Mouse (Mus musculus) lung, postnatal 25 days (tissue): ENCODE data around the gene Kifc5b.
"Not testable (repeated sequence)": the region's sequence is repeated elsewhere in the genome, so short reads cannot be mapped to it uniquely, and the experiment has no call there.

ENCODE experiments used
- DNase-seq: peaks from one replicate; pipeline ENCODE4 v3.0.0; 2022; ENCODE audit warnings: low spot score

Kifc5b gene

DNA sequence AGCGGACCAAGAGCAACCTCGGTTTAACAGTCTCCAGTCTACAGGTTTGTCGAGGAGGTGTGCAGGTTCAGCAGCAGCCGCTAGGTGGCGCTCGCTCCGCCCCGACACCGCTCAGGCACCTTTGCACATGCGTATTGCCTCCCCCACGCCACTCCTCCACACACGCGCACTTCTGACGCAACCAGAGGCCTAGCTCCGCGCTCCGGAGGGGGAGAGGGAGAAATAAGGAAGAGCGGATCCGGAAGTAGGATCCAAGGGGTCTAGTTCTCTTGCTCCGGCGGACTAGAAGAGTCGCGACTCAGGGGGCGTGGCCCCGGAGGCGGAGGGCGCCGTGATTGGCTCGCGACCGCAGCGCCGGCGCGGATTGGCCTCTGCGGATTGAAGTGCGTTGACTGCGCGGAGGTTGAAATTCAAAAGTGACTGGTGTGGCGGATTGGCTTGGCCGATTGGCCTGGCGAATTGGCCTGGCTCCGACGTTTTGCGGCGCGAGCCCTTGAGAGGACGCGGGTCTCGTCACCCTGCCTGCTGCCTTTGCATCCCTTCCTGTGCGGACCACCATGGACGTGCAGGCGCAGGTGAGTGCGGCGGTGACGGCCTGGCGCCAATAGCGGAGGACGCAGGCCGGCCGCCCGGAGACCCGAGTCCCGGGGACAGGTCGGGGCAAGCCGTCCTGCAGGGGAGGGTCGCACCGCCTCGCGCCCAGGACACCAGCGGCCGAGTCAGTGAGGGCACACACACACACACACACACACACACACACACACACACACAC is at the start of gene Kifc5b:
Gene Kifc5b (plus strand): TSS at position 381 of the 772 bp plus-strand sequence.
- peak; percentile 100 for DNase-seq

- no peak for DNase-seq
Measured at GRCm38 (mm10) chr17:26868756-26869155, 48.1 kb upstream of the Kifc5b start.

GRCm38 (mm10) chr17:26872870-26873269 is 44.0 kb upstream of the Kifc5b start:
- DNase-seq: no peak

DNA sequence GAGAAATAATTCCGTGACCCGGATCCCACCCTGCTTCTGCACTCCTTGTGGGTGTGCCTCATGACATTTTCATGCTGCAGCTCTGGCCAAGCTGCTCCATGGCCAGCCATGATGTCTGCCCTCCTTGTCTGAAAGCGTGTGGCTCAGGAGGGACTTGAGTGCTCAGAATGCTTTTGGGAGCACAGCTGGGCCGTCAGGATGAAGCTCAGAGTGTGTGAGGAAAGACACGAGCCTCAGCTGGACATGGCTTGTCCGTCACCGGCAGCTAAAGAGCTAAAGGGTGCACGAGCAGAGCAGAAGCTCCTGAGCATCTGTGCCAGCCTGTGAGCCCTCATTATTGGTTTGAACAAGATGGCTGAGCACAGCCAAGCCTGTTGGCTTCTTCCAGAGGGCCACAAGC is 43.4 kb upstream of the Kifc5b start:
- DNase-seq: no peak

DNA sequence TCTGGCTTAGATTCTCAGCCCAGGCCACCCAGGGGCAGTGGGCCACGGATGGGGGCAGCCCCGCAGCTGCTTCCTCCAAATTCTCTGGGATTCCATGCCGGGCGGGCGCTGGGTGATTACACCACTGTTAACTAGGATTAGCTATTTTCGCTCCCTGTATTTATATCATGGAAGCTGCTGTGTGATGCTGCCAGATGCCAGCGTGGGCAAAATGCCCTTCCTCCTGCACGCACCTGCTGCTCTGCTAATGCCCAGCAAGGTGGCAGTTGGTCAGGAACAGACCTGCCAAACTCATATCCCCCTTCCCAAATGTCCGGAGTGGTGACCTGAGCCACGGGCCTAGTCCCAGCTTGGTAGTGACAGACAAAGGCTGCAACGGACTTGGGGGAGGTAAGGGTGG is 42.3 kb upstream of the Kifc5b start:
- DNase-seq: no peak

- DNase-seq: no peak
Measured at GRCm38 (mm10) chr17:26877927-26878326, 39.0 kb upstream of the Kifc5b start.

GRCm38 (mm10) chr17:26879235-26879634 is 37.7 kb upstream of the Kifc5b start:
- no peak for DNase-seq

DNA sequence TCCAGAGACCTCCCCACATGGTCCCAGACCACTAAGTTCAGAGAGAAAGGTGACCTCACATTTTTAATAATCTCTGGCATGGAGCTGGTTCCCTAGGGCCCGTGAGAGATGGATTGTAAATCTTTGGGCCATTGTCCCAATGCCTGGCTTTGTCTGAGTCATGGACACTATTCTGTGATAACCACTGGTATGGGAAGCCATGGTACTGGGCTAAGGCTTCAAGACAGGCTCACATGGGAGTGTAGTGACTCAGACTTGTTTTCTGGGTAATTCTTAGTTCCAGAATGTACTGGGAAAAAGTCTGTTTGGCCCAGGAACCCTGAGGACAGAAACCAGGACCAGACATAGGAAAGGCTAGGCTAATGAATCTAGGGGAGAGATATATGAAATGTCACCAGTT is 34.2 kb upstream of the Kifc5b start:
- no peak for DNase-seq

- DNase-seq: no peak
Measured at GRCm38 (mm10) chr17:26883585-26883984, 33.3 kb upstream of the Kifc5b start.

DNA sequence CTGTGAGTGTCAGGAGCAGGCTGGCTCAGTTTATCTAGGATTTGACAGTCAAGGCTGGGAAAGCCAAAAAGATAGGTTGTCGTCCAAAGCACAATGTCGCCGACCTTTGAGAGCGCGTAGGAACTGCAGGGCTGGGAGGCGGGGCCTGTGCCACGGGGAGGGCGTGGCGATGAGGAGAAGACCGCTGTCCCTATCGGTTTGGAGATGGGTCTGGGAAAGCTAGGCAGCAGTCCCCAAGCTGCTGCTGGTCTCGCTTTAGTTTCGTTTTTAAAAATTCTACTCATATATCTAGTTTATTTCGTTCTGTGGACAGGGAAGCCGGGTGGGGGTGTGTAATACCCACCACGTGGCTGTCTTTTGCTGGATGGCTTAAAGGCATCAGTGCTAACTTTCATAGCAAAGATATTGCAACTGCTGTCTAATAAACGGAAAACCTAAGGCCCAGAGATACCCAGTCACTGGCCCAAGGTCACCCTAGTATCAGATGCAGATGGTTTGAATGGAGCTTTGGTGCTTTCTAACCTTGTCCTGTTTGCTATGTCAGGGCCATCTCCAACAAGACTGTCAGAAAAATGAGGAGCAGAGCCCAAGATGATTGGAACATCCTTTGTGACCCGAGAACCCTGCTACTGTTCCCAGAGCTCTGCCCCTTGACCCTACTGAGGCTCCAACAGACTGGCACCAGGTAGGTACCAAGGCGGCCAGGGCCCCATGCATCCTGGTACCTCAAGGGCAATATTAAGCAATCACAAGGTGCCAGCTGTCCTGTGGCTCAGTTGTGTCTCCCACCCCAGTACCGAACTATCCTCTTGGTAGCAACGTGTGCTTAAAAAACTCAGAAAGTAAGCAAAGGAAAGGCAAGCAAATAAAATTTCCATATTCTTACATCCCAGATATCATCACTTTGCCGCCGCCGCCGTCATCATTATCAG is 31.6 kb upstream of the Kifc5b start:
- DNase-seq: peak; percentile 81

GRCm38 (mm10) chr17:26886047-26886749 is 30.7 kb upstream of the Kifc5b start:
- DNase-seq: peak; percentile 87

GRCm38 (mm10) chr17:26887926-26888325 is 29.0 kb upstream of the Kifc5b start:
- DNase-seq: no peak

- no peak for DNase-seq
Measured at GRCm38 (mm10) chr17:26892635-26893375, 24.1 kb upstream of the Kifc5b start.

DNA sequence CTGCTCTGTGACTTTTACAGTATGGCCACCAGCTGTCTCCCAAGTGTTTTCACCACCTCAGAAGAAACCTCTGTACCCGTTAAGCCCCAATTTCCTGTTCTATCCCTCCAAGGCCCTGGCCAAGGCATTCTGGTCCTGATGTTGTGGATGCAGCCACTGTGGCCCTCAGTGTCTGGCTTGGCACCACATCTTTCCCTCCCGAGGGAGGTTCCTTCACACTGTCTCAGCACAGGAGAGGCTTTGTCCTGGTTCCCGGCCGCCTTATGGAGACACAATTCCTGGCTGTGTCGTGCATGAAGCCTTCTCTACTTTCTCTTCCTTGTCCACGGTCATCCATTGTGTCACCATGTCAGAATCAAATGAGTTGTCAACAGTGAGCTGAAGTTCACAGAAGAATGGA is 23.4 kb upstream of the Kifc5b start:
- DNase-seq: no peak

DNA sequence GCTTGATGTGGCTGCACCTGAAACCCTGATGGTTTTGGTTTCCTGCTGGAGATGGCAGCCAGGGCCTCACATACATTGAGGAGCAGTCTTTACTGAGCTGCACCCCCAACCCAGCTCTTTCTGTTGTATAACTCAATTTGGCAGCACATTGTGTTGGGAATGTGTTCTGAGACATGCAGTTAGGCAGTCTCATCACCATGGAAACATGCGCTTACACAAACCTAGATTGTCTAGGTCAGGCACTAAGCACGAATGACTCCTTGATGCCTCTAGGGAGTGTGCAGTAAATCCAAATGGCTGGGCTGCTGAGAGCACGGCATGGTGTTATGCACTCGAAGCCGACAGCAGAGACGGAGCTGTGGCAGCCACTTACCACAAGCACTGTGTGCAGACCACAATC is 22.5 kb upstream of the Kifc5b start:
- DNase-seq: peak; percentile 16

DNA sequence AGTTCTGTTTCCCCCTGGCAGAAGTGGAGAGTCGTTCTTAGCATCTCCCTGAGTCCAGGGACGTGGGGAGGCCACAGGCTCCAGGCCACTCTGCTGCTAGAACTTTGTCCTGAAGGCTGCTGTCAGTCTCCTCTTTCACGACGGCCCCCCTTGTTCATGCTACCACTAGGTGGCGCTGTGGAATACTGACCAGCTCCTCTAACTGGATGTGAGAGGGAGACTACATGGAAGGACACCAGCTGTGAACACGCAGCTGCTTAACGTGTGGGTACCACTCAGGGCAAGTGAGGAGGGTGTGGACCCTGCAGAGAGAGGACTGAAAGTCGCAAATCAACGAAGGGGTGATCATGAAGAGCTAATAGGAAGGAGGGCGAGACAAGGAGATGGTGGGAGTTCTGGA is 21.3 kb upstream of the Kifc5b start:
- DNase-seq: peak; percentile 65

GRCm38 (mm10) chr17:26900916-26901315 is 16.0 kb upstream of the Kifc5b start:
- DNase-seq: no peak

- DNase-seq: no peak
Measured at GRCm38 (mm10) chr17:26904320-26904719, 12.6 kb upstream of the Kifc5b start.

GRCm38 (mm10) chr17:26907506-26907905 is 9.4 kb upstream of the Kifc5b start:
- DNase-seq: not testable (repeated sequence)

- DNase-seq: no peak
Measured at GRCm38 (mm10) chr17:26915248-26915647, 1.6 kb upstream of the Kifc5b start.

- DNase-seq: not testable (repeated sequence)
Measured at GRCm38 (mm10) chr17:26917560-26917959, 669 bp downstream of the Kifc5b start.

DNA sequence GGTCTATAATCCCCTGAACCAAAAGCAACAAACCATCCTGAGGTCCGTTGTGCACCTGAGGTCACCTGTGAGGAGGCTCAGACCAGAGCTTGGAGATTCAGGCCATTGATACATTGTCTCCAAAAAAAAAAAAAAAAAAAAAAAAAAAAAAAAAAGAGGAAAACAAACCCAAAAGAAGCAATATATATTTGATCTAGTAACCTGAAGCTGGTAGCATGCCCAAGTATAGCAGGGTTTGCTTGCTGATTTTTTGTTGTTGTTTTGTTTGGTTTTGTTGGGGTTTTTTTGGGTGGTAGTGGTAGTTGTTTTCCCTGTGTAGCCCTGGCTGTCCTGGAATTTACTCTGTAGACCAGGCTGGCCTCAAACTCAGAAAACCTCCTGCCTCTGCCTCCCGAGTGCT is 1.5 kb downstream of the Kifc5b start:
- DNase-seq: no peak
